In the genomic region with DNA sequence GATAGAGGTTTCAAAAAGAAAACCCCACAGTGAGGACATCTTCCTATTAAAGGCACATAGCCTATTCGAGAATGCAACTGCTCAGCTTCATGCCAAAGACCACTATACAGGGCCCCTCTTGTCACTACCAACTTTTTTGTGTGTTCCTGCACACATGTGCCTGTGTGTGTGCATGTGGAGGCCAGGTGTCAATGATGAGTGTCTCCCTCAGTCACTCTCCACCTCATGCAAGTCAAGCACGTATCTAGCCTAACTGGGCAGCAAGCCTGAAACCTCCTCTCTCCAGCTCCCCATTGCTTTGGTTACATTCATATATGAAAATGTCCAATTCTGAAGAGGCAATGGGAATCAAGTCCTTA, we compare ENCODE assay signal across 17 mouse cellular contexts.
"Had no signal": no experiment of that assay in that cellular context is flagged by ENCODE, and none has a peak within 500 bp of the region (broad histone marks: within the 10 kb centered on the region; RNA-seq: fewer than 3 reads in every experiment).

No protein-coding gene starts in this region.

- H3K9me3 ChIP-seq: kidney, embryonic 15.5 days; liver, embryonic 13.5 days; stomach, embryonic 15.5 days had no signal

- H3K27ac ChIP-seq: kidney, embryonic 15.5 days; left cerebral cortex, adult 2 months; liver, embryonic 13.5 days; stomach, embryonic 15.5 days had no signal

- DNase-seq: kidney, adult 11 months; kidney, adult 8-10 months; kidney, postnatal 10 days; kidney, postnatal 36 days; layer of hippocampus, postnatal 36 days; liver, embryonic 13.5 days; lung, adult 2 months; lung, postnatal 14 days; lung, postnatal 4 days; right cerebral cortex, adult 18-20 months; right cerebral cortex, postnatal 14 days; right cerebral cortex, postnatal 4 days; thymus, postnatal 25 days had no signal

- H3K27me3 ChIP-seq: kidney, embryonic 15.5 days; liver, embryonic 13.5 days; stomach, embryonic 15.5 days had no signal

- H3K4me1 ChIP-seq: kidney, embryonic 15.5 days; liver, embryonic 13.5 days; stomach, embryonic 15.5 days had no signal

- H3K36me3 ChIP-seq: kidney, embryonic 15.5 days; liver, embryonic 13.5 days; stomach, embryonic 15.5 days had no signal

- H3K4me3 ChIP-seq: kidney, embryonic 15.5 days; left cerebral cortex, adult 2 months; liver, embryonic 13.5 days; myocyte; stomach, embryonic 15.5 days had no signal

- H3K4me2 ChIP-seq: kidney, embryonic 15.5 days; liver, embryonic 13.5 days; stomach, embryonic 15.5 days had no signal

- H3K9ac ChIP-seq: kidney, embryonic 15.5 days; liver, embryonic 13.5 days; stomach, embryonic 15.5 days had no signal
